Mouse (Mus musculus): ENCODE data around the gene Fam92b. TPM values are rescaled to one million over a fixed set of nuclear protein-coding genes. Genes with fewer than 3 reads are reported as not detected.
A peak's percentile ranks its signal among the peaks of the same experiment; 100 is the strongest.

Fam92b gene
- polyA plus RNA-seq, 1 experiment from 2014 or later, result 1.2 TPM

- 0 out of 2 replicates have a peak, but pooled peaks cover 4% of the 10 kb centered on the region for H3K36me3 ChIP-seq
- peaks cover 31% of the 10 kb centered on the region for H3K4me1 ChIP-seq
- H3K27ac ChIP-seq (replicated peaks), result peak overlapping the region; percentile 84
- WGBS, result 44% methylated on average over 15 of the region's 15 CpGs
- no peak overlapping the region for H3K4me2 ChIP-seq (replicated peaks)
- no peaks in the 10 kb centered on the region for H3K27me3 ChIP-seq
- peak; percentile 72 for ATAC-seq (replicated peaks)
- no peak overlapping the region for H3K4me3 ChIP-seq
- H3K9me3 ChIP-seq, result no peaks in the 10 kb centered on the region
- no peak overlapping the region for H3K9ac ChIP-seq (replicated peaks)
These were observed 33.2 kb downstream of the Fam92b start for GRCm38 (mm10) chr8:120143911-120144651.

DNA sequence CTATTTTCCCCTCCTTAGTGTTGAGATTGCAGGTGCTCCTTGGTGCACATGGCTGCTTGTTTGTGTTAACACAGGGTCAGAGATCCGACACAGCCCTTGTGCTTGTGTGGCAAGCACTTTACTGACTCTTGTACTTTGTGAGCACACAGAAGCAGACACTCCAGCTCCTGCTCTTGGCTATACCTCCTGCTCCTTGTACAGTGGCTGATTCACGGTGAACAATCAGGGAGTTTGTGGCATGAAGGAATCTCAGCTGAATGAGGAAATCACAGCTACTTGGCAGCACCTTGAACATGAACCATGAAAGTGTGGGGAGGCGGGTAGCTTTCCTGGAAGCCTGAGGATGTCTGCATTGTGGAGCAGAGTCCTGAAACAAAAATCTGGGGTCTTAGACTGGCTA, 36.5 kb downstream of the Fam92b start:
- Histone ChIP-seq H3K9me3 (no peaks in the 10 kb centered on the region), H3K36me3 (no peaks in the 10 kb centered on the region), H3K9ac (replicated peaks) (no peak overlapping the region), H3K4me2 (replicated peaks) (no peak overlapping the region), H3K4me3 (no peak overlapping the region), H3K27ac (replicated peaks) (no peak overlapping the region), H3K4me1 (peaks cover 56% of the 10 kb centered on the region), H3K27me3 (no peaks in the 10 kb centered on the region)
- no peak for ATAC-seq (replicated peaks)
- WGBS, result 71% methylated on average over 3 of the region's 3 CpGs

DNA sequence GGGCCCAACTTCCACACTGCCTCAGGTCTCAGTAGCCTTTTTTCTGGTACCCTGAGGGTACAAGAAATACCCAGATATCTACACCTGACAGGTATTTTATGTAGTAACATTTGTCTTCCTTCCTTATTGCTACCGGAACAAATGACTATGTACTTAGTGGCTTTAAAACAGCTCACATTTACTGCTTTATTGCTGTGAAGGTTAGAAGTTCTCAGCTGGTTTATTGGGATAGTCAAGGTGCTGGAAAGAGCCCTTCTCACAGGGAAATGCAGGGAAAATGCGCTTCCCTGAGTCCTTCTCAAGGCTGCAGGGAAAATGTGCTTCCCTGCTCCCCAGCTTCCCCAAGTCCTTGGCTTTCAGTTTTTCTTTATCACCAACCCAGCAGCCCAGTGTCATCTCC, 38.3 kb downstream of the Fam92b start:
- Histone ChIP-seq H3K9me3 (no peaks in the 10 kb centered on the region), H3K27ac (replicated peaks) (no peak overlapping the region), H3K4me2 (replicated peaks) (no peak overlapping the region), H3K36me3 (no peaks in the 10 kb centered on the region), H3K4me1 (peaks cover 40% of the 10 kb centered on the region), H3K27me3 (no peaks in the 10 kb centered on the region), H3K4me3 (no peak overlapping the region), H3K9ac (replicated peaks) (no peak overlapping the region)
- no peak for ATAC-seq (replicated peaks)
- WGBS, result 92% methylated on average over 2 of the region's 2 CpGs

DNA sequence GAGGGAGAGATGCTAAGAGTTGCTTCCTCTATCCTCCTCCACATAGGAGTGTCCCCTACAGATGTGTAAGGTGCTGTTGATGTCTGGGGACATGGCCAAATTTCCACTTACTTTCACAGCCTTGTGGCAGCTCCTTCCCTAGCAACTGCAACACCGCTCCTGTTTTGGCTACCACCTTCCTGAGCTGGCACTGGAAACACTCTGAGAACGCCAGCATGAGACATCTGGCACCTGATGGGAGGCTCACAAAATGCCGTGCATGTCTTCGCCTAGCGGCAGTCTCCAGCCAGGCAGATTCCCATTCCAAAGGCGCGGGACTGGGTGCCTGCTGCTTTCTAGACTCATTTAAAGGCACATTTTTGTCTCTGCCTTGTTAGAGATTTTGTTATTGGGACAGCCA, 40.6 kb downstream of the Fam92b start:
- Histone ChIP-seq H3K27me3 (no peaks in the 10 kb centered on the region), H3K4me2 (replicated peaks) (no peak overlapping the region), H3K27ac (replicated peaks) (peak overlapping the region; percentile 82), H3K4me3 (no peak overlapping the region), H3K9me3 (no peaks in the 10 kb centered on the region), H3K36me3 (no peaks in the 10 kb centered on the region), H3K9ac (replicated peaks) (no peak overlapping the region), H3K4me1 (peaks cover 33% of the 10 kb centered on the region)
- 32% methylated on average over 7 of the region's 7 CpGs for WGBS
- peak; percentile 79 for ATAC-seq (replicated peaks)

DNA sequence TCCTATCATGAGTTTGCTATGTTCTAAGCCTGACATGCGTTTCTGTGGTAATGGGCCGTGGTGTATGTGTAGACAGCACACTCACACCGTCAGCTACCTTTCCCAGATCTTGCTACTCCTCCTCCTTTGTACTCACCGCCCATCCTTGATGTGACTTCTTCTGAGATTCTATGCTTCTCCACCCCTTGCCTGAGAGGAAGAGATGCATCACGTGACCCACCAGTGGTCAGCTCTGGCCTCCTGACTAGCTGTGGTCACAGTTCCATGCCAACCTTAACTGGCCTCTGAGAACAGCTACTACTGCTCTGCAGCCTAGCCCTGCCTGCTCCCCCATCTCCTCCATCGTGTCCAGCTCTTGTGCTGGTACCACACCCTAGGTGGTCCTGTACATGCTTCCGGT, 41.6 kb downstream of the Fam92b start:
- no peaks in the 10 kb centered on the region for H3K27me3 ChIP-seq
- no peaks in the 10 kb centered on the region for H3K36me3 ChIP-seq
- 0 out of 2 replicates have a peak, but pooled peaks have one; percentile 41 for ATAC-seq (replicated peaks)
- H3K9me3 ChIP-seq, result no peaks in the 10 kb centered on the region
- H3K4me2 ChIP-seq (replicated peaks), result no peak overlapping the region
- H3K4me3 ChIP-seq, result no peak overlapping the region
- no peak overlapping the region for H3K9ac ChIP-seq (replicated peaks)
- H3K4me1 ChIP-seq, result peaks cover 26% of the 10 kb centered on the region
- H3K27ac ChIP-seq (replicated peaks), result peak overlapping the region; percentile 82; the same call in 1 of the 2 replicates
- 92% methylated on average over 7 of the region's 7 CpGs for WGBS

DNA sequence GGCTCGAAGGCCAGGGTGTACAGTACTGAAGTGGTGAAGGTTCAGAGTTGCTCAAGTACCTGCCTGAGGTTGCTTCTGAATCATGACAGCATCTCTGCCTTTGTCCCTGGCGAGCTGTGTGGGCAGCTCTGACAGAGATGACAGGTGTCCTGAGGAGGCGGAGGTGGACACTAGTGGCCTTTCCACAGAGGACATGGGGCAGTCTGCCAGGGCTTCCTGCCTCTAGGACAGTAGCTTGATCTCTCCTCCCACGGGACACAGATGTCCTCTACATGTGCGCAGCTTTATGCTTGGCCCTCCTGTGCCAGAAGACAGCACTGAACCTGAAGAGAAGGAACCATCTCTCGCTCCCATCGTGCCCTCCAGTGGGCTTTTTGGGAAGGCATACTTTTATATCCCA, 44.1 kb downstream of the Fam92b start:
- Histone ChIP-seq H3K36me3 (no peaks in the 10 kb centered on the region), H3K27ac (replicated peaks) (no peak overlapping the region), H3K4me2 (replicated peaks) (no peak overlapping the region), H3K27me3 (no peaks in the 10 kb centered on the region), H3K4me3 (no peak overlapping the region), H3K9ac (replicated peaks) (no peak overlapping the region), H3K9me3 (no peaks in the 10 kb centered on the region), H3K4me1 (peaks cover 25% of the 10 kb centered on the region)
- no peak for ATAC-seq (replicated peaks)
- WGBS, result 89% methylated on average over 7 of the region's 7 CpGs

DNA sequence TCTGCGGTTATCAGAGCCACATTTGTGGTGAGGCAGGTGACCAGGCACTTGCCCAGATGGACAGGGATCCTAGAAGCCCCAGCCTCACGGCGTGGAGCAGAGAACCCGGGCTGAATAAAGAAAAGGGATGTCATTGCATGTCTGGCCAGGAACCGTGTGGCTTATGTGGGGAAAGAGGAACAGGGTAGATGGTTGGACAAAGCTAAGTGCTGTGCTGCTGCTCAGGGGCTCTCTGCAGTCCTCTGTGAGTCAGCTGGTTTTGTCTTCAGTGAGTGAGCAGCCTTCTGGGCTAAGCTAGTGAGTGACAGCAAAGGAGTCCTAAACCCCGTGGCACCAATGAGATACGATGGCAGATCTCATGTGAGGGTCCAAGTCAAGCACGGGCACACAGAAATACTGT, 46.1 kb downstream of the Fam92b start:
- H3K4me3 ChIP-seq, result no peak overlapping the region

DNA sequence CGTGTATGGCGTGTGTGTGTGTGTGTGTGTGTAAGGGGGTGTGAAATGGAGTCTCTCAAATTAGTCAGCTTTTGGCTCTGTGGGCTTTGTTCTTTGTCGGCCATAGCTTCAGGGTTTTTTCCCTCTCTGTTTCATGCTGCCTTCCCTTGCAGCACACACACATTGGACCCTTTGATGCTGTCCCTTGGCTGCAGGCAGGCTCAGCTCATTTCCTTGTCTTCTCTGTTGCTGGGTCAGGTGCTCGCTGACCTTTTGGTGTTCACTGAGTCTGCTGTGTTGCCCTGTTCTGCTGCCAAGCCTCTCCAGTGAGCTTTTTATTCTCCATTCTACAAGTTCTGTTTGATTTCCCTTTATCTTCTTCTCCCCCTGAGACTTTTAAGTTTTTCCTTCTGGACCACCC, 47.7 kb downstream of the Fam92b start:
- ATAC-seq (replicated peaks), result no peak
- Histone ChIP-seq H3K4me1 (peaks cover 17% of the 10 kb centered on the region), H3K4me3 (no peak overlapping the region), H3K9ac (replicated peaks) (no peak overlapping the region), H3K9me3 (no peaks in the 10 kb centered on the region), H3K27ac (replicated peaks) (no peak overlapping the region), H3K27me3 (no peaks in the 10 kb centered on the region), H3K36me3 (no peaks in the 10 kb centered on the region), H3K4me2 (replicated peaks) (no peak overlapping the region)
- WGBS, result 39% methylated on average over 4 of the region's 4 CpGs

More for the DNA sequence above, 46.1 kb downstream of the Fam92b start:
- Histone ChIP-seq H3K4me2 (replicated peaks) (no peak overlapping the region), H3K9ac (replicated peaks) (no peak overlapping the region), H3K4me1 (peaks cover 16% of the 10 kb centered on the region), H3K27ac (replicated peaks) (no peak overlapping the region), H3K36me3 (no peaks in the 10 kb centered on the region), H3K9me3 (no peaks in the 10 kb centered on the region), H3K27me3 (no peaks in the 10 kb centered on the region)
- WGBS, result 88% methylated on average over 8 of the region's 8 CpGs
- no peak for ATAC-seq (replicated peaks)

GRCm38 (mm10) chr8:120126357-120127161, 50.7 kb downstream of the Fam92b start:
- Histone ChIP-seq H3K9ac (replicated peaks) (no peak overlapping the region), H3K27me3 (no peaks in the 10 kb centered on the region)
- WGBS, result 25% methylated on average over 14 of the region's 14 CpGs

DNA sequence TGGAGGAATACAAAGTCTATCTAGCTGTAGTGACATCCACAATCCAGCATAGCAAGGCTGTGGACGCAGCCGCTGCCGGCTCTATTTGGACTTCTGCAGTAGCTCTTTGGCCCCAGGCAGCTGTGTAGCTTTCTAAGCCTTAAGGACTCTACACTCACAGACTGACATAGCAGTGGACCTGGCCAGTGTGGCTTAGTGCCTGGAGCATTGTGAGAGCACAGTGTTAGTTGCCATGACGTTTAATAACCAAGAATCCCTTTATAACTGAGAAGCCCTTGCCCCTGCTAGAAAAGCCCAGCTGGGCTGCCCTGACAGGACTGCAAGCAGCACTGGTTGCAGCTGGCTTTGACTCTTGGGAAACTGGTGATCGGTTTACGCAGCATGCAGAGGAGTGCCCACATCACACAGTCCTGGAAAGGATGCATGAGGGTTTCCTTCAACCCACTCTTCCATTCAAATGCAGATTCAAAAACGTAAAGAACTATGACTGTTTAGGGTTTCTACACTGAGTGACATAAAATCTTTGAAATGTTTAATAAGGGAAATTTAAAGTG, 52.4 kb downstream of the Fam92b start:
- 0 out of 2 replicates have a peak, but pooled peaks have one; percentile 23 for ATAC-seq (replicated peaks)
- Histone ChIP-seq H3K4me3 (no peak overlapping the region), H3K27ac (replicated peaks) (peak overlapping the region; percentile 1; the same call in 1 of the 2 replicates), H3K9me3 (no peaks in the 10 kb centered on the region), H3K36me3 (no peaks in the 10 kb centered on the region), H3K27me3 (no peaks in the 10 kb centered on the region), H3K9ac (replicated peaks) (no peak overlapping the region), H3K4me2 (replicated peaks) (no peak overlapping the region), H3K4me1 (peaks cover 22% of the 10 kb centered on the region)
- WGBS, result 45% methylated on average over 7 of the region's 7 CpGs

More at GRCm38 (mm10) chr8:120126357-120127161, 50.7 kb downstream of the Fam92b start:
- Histone ChIP-seq H3K4me3 (no peak overlapping the region), H3K27ac (replicated peaks) (no peak overlapping the region), H3K4me2 (replicated peaks) (no peak overlapping the region), H3K36me3 (no peaks in the 10 kb centered on the region), H3K9me3 (no peaks in the 10 kb centered on the region), H3K4me1 (peaks cover 17% of the 10 kb centered on the region)
- no peak for ATAC-seq (replicated peaks)

- H3K4me3 ChIP-seq, result no peak overlapping the region
- no peaks in the 10 kb centered on the region for H3K36me3 ChIP-seq
- H3K27me3 ChIP-seq, result no peaks in the 10 kb centered on the region
- no peak for ATAC-seq (replicated peaks)
- H3K4me1 ChIP-seq, result peaks cover 25% of the 10 kb centered on the region
- H3K9ac ChIP-seq (replicated peaks), result no peak overlapping the region
- no peak overlapping the region for H3K4me2 ChIP-seq (replicated peaks)
- no peaks in the 10 kb centered on the region for H3K9me3 ChIP-seq
- H3K27ac ChIP-seq (replicated peaks), result peak overlapping the region; percentile 1; the same call in 1 of the 2 replicates
- WGBS, result 66% methylated on average over 6 of the region's 6 CpGs
These were observed 53.0 kb downstream of the Fam92b start for GRCm38 (mm10) chr8:120124261-120124660.

DNA sequence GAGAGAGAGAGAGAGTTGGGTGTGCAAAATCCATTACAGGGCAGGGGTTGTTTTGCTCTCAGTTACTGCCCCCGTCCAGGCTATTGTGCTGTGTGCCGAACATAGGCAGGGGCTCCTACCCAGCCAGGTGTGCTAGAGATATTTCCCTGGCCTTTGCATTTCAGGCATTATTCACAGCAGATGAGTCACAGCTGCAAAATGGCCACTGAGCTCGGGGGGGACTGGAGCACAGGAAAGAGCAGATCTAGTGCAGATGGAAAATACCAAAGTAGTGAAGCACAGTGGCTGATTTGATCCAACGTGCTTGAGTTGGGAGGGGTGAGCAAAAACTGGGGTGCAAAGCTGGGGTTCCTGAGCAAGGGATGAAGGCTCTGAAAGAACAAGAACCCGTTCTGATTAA, 56.3 kb downstream of the Fam92b start:
- Histone ChIP-seq H3K27me3 (peaks cover 1% of the 10 kb centered on the region; the same call in 1 of the 2 replicates), H3K9ac (replicated peaks) (no peak overlapping the region), H3K4me2 (replicated peaks) (no peak overlapping the region), H3K27ac (replicated peaks) (no peak overlapping the region), H3K4me1 (peaks cover 20% of the 10 kb centered on the region), H3K36me3 (no peaks in the 10 kb centered on the region), H3K9me3 (no peaks in the 10 kb centered on the region), H3K4me3 (no peak overlapping the region)
- ATAC-seq (replicated peaks), result no peak
- WGBS, result 74% methylated on average over 5 of the region's 5 CpGs
